Mouse (Mus musculus) intestine, embryonic 16.5 days (tissue): ENCODE results near the gene Ntrk2. TPM values are rescaled to one million over a fixed set of nuclear protein-coding genes. Genes with fewer than 3 reads are reported as not detected.

ENCODE experiments used
- ATAC-seq: fragments of 200-750 bp; cut with Nextera tagmentation; 2 replicates; pipeline ENCODE4 v1.8.0; 2017; ENCODE audit warnings: moderate TSS enrichment, moderate library complexity
- H3K27ac ChIP-seq: fragments of 300-500 bp; sonication (generic); 2 replicates; pipeline ENCODE4 v1.5.1; 2014; ENCODE audit warnings: mild to moderate bottlenecking, low read length
- H3K27me3 ChIP-seq: fragments of 300-500 bp; sonication (generic); replicated peaks from 2 replicates; pipeline ENCODE4 v1.6.1; 2014; ENCODE audit warnings: low read length, control low read depth, mixed read lengths; ENCODE audit not compliant: control insufficient read depth, insufficient read depth
- H3K36me3 ChIP-seq: fragments of 300-500 bp; sonication (generic); 2 replicates; pipeline ENCODE4 v1.6.1; 2014; ENCODE audit warnings: low read length, control low read depth; ENCODE audit not compliant: control insufficient read depth, insufficient read depth
- H3K4me1 ChIP-seq: fragments of 300-500 bp; sonication (generic); 2 replicates; pipeline ENCODE4 v1.6.1; 2014; ENCODE audit warnings: low read length, control low read depth, mixed read lengths; ENCODE audit not compliant: control insufficient read depth, insufficient read depth
- H3K4me2 ChIP-seq: fragments of 300-500 bp; sonication (generic); 2 replicates; pipeline ENCODE4 v1.6.1; 2014; ENCODE audit warnings: low read depth, low read length, control low read depth
- H3K4me3 ChIP-seq: fragments of 300-500 bp; sonication (generic); 2 replicates; pipeline ENCODE4 v1.5.1; 2014; ENCODE audit warnings: mild to moderate bottlenecking, low read length
- H3K9ac ChIP-seq: fragments of 300-500 bp; sonication (generic); 2 replicates; pipeline ENCODE4 v1.6.1; 2014; ENCODE audit warnings: low read depth, low read length
- H3K9me3 ChIP-seq: fragments of 300-500 bp; sonication (generic); 2 replicates; pipeline ENCODE4 v1.6.1; 2016; ENCODE audit warnings: low read length, control low read depth; ENCODE audit not compliant: control insufficient read depth
- WGBS: fragments of 180-500 bp; shearing (Covaris S2); extraction: QIAGEN DNeasy Blood & Tissue Kit; methylation state at CpG from one replicate; pipeline ENCODE4 v1.1.7; 2014; 5-methylcytosine and 5-hydroxymethylcytosine counted together
- polyA plus RNA-seq: library from polyadenylated mRNA; unstranded; fragments of >200 nt; fragmentation: Nextera tagmentation; extraction: Ambion mirVana; gene quantifications from 2 replicates; pipeline ENCODE4 v1.2.1, GENCODE M21; 2015

Gene Ntrk2
- polyA plus RNA-seq, 1 experiment from 2014 or later: 0.87 TPM

DNA sequence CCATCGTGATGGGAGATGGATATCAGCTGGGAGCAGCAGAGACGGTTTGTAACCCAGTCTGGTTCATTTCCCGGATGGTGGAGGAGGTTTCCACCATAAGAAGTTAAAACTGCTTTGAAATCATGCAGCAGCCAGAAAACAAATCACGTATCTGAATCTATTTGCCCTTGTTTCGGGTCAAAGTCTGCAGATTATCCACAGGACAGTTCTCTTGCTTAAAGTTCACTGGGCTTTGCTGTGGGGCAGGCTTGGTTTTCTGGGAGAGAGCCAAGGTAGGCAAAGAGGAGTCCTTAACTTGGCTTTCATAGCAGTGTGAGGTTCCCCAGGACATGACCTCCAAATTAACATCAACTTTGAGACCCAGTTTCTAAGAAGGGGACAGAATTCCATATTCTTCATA lies 203.5 kb downstream of the Ntrk2 start:
- Histone ChIP-seq H3K9ac (no peak overlapping the region), H3K36me3 (no peaks in the 10 kb centered on the region), H3K4me1 (no peaks in the 10 kb centered on the region), H3K4me3 (no peak overlapping the region), H3K27me3 (no peaks in the 10 kb centered on the region), H3K27ac (no peak overlapping the region), H3K4me2 (no peak overlapping the region), H3K9me3 (no peaks in the 10 kb centered on the region)
- ATAC-seq: no peak
- 66% methylated on average over 5 of the region's 5 CpGs for WGBS

DNA sequence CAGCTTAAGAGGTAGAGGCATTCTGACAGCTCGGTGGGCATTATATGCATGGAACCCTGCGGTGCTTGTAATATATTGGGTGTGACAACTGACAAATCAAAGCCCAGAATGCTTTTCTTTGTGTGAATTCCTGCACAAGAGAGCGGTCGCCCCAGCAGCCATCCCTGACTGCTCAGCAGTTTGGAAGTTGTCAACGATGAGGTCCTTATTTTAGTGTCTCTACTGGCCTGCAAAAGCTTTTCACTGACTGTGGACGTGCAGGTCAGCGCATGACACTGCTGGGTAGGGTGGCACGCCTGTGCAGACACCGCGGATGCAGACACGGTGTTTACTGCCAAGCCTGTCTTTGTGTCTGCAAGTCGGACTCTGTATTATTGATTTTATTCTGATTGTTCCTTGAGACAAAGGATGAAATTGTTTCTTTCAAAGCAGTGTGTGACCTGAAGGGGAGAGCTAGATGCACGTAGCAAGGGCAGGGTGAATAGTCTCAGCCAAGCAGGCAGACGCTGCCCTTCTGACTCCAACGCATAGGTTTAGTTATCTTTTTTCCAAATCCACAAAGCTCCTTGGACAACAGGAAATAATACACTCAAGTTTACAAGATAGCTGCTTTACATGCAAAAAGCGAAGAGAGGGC lies 204.6 kb downstream of the Ntrk2 start:
- Histone ChIP-seq H3K9me3 (no peaks in the 10 kb centered on the region), H3K4me1 (no peaks in the 10 kb centered on the region), H3K4me3 (peak overlapping the region; percentile 9), H3K27ac (no peak overlapping the region), H3K4me2 (peak overlapping the region; percentile 55), H3K27me3 (no peaks in the 10 kb centered on the region), H3K36me3 (no peaks in the 10 kb centered on the region), H3K9ac (no peak overlapping the region)
- WGBS: 30% methylated on average over 16 of the region's 16 CpGs
- peak; percentile 78 for ATAC-seq

DNA sequence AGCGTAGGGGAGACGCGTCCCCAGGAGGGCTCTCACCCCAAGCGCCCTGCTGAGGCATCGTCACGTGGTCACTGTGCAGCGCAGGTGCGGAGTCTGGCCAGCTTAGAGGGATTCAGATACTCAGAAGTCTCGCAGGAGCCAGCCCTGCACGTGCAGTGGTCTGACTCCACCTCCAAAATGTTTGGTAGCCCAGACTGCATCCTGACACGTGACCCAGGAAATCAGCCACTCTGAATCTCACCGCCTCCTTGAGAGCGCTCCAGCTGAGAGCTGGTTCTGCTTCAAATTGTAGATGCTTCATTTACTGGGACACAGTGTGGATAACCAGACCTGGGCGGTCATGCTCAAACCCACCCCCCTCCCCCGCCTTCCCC lies 205.1 kb downstream of the Ntrk2 start:
- no peak overlapping the region for H3K27ac ChIP-seq
- WGBS: under 1% methylated on average over 15 of the region's 15 CpGs
- no peaks in the 10 kb centered on the region for H3K36me3 ChIP-seq
- H3K4me2 ChIP-seq: peak overlapping the region; percentile 55
- no peaks in the 10 kb centered on the region for H3K4me1 ChIP-seq
- H3K4me3 ChIP-seq: peak overlapping the region; percentile 9
- no peaks in the 10 kb centered on the region for H3K9me3 ChIP-seq
- H3K27me3 ChIP-seq: no peaks in the 10 kb centered on the region
- H3K9ac ChIP-seq: no peak overlapping the region
- ATAC-seq: peak; percentile 91

DNA sequence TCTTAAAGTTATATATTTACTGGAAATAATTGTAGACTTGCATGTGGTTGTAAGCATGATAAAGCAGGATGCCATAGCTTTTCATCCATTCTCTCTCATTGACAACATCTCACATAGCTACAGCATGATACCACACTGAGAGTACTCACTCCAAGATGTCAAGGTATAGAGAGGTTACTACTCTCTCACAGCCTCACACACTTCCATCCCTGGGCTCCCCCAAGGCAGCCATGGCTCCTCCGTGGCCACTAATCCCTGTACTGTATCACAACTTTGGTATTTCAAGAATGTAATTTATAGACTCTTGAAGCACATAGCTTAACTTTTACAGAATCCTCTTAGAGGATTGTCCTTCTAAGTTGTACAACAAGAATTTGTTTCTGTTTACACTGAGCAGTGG lies 209.0 kb downstream of the Ntrk2 start:
- WGBS: 42% methylated on average over 1 of the region's 1 CpGs
- H3K9me3 ChIP-seq: no peaks in the 10 kb centered on the region

DNA sequence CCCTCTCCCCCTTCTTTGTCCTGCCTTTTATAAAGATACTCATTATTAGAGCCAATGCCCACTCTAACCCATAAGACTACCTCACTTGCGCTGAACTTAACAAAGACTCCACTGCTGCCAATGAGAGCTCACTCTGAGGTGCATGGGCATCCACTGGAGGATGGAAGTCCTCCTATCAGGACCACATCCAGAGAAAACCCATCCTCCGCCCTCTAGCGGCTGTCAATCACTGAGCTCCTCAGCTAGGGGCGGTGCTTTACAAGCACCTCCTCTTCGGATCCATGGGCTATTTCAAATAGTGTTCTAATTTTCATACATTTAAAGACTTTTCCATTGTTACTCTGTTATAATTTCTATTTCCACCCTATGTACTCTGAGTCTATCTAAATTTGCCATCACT lies 210.8 kb downstream of the Ntrk2 start:
- ATAC-seq: no peak
- H3K36me3 ChIP-seq: no peaks in the 10 kb centered on the region
- WGBS: 53% methylated on average over 5 of the region's 5 CpGs
- no peak overlapping the region for H3K4me2 ChIP-seq
- H3K4me1 ChIP-seq: no peaks in the 10 kb centered on the region
- H3K27ac ChIP-seq: no peak overlapping the region
- no peaks in the 10 kb centered on the region for H3K27me3 ChIP-seq
- no peak overlapping the region for H3K9ac ChIP-seq
- no peaks in the 10 kb centered on the region for H3K9me3 ChIP-seq
- H3K4me3 ChIP-seq: no peak overlapping the region

More for the DNA sequence above, 209.0 kb downstream of the Ntrk2 start:
- Histone ChIP-seq H3K4me3 (no peak overlapping the region), H3K4me1 (no peaks in the 10 kb centered on the region), H3K9ac (no peak overlapping the region), H3K36me3 (no peaks in the 10 kb centered on the region), H3K27me3 (no peaks in the 10 kb centered on the region), H3K27ac (no peak overlapping the region), H3K4me2 (no peak overlapping the region)
- no peak for ATAC-seq

DNA sequence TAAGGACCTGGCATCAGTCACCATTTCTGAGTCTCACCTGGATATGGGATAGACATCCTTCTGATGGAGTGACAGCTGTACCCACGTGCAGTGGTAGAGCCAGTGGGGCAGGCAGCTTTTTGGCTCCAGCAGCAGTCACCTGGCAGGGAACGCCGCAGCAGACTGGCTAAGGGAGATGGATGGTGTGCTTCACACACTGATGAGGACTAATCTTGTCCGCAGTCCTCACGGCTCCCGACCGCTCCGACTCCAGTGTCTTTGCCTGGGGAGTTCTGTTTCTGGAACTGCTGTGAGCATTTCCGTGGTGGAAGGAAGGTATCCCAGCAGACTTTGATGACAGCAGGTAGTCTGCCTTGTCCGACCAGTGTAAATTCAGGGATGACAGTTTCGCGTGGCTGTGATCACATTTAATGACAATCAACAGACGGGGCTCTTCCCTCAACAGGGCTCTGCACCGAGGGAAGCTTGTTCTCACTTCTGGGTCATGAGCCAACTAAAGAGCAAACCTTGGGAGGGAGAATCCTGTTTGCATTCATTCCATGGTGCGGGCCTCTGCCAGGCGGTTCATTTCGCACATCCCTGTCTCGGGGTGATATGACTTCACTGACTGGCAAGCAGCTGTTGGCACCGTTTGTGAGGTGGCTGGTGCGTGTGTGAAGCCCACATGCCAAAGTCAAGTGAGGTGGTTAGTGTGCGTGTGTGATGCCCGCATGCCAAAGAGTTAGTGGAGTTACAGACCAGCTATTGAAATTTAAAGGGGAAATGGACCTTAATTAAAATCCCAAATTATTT lies 216.1 kb downstream of the Ntrk2 start:
- no peak for ATAC-seq
- H3K4me1 ChIP-seq: no peaks in the 10 kb centered on the region
- H3K27me3 ChIP-seq: no peaks in the 10 kb centered on the region
- no peak overlapping the region for H3K4me2 ChIP-seq
- no peaks in the 10 kb centered on the region for H3K36me3 ChIP-seq
- no peak overlapping the region for H3K4me3 ChIP-seq
- no peaks in the 10 kb centered on the region for H3K9me3 ChIP-seq
- 85% methylated on average over 22 of the region's 22 CpGs for WGBS
- H3K9ac ChIP-seq: no peak overlapping the region
- H3K27ac ChIP-seq: no peak overlapping the region

DNA sequence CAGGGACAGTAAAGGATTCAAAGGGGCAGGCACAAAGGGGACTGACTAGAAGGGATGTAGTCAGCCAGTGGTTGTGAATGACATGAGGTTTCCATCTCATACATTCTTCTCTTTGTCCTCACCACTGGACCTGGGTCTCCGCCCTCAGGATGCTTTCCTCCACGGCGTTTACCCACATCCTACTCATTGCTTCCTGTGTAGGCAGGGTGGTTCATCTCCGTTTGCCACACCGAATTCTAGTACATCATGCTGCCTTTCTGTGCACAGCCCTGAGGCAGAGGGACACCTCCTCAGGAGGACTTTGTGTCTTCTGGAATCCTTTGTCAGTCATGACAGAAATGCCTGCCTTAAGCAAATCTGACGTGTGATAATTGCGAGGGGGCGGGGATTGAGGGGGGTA lies 219.3 kb downstream of the Ntrk2 start:
- no peak for ATAC-seq
- Histone ChIP-seq H3K4me1 (no peaks in the 10 kb centered on the region), H3K27me3 (no peaks in the 10 kb centered on the region), H3K4me2 (no peak overlapping the region), H3K9ac (no peak overlapping the region), H3K4me3 (no peak overlapping the region), H3K36me3 (no peaks in the 10 kb centered on the region), H3K9me3 (no peaks in the 10 kb centered on the region), H3K27ac (no peak overlapping the region)
- 79% methylated on average over 8 of the region's 8 CpGs for WGBS

DNA sequence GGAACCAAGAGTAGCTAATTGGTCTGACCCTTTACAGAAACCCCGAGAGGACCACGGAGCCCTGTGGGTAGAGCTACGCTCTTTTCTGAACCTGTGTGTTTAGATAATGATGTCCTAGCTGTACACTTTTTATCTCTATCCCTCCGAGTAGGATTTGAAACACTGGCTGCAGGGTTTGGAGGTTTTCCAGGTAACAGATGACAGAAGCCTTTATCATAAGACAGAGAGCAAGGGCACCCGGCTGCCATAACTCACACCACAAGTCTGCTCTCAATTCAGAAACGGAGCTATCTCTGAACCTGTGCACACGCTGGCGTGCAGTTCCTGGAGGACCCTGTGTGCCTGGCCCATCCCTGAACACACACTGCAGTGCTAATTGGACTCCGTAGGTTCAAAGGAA lies 221.1 kb downstream of the Ntrk2 start:
- Histone ChIP-seq H3K27ac (no peak overlapping the region), H3K36me3 (no peaks in the 10 kb centered on the region), H3K4me3 (no peak overlapping the region), H3K9me3 (no peaks in the 10 kb centered on the region), H3K27me3 (no peaks in the 10 kb centered on the region), H3K9ac (no peak overlapping the region), H3K4me1 (no peaks in the 10 kb centered on the region), H3K4me2 (no peak overlapping the region)
- 57% methylated on average over 9 of the region's 9 CpGs for WGBS
- ATAC-seq: no peak

DNA sequence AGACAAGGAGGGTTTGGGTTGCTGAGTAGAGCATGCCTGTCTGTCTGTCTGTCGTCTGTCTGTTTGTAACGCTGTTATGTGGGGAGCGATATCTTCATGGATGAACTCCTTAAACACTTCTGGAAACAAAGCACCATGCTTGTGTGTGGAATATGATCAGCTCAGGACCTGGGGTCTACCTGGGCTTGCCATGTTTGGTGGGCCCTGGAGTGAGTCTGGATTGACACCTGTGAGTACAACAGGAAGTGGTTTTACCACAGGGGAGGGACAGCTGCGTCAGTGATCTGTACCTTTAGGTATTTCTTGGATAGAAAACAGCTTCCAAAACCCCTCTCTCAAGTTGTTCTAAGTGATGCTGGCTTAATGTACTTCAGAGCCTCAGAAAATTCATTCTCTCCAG lies 222.2 kb downstream of the Ntrk2 start:
- H3K9me3 ChIP-seq: no peaks in the 10 kb centered on the region
- no peak for ATAC-seq
- no peak overlapping the region for H3K9ac ChIP-seq
- H3K27me3 ChIP-seq: no peaks in the 10 kb centered on the region
- H3K4me3 ChIP-seq: no peak overlapping the region
- no peaks in the 10 kb centered on the region for H3K4me1 ChIP-seq
- no peak overlapping the region for H3K27ac ChIP-seq
- WGBS: 91% methylated on average over 4 of the region's 4 CpGs
- H3K36me3 ChIP-seq: no peaks in the 10 kb centered on the region
- H3K4me2 ChIP-seq: no peak overlapping the region
